Mouse (Mus musculus) kidney, postnatal 0 days (tissue): ENCODE results near the gene Madd. TPM values are rescaled to one million over a fixed set of nuclear protein-coding genes. Genes with fewer than 3 reads are reported as not detected.

Experiments
- ATAC-seq: fragments of 200-750 bp; cut with Nextera tagmentation; replicated peaks from 2 replicates; pipeline ENCODE4 v1.8.0; 2017; ENCODE audit warnings: low read depth, moderate number of reproducible peaks, moderate TSS enrichment, moderate library complexity; ENCODE audit not compliant: low FRiP score
- DNase-seq: peaks from one replicate; pipeline ENCODE4 v3.0.0-alpha.2; 2016; ENCODE audit warnings: low spot score
- H3K27ac ChIP-seq: fragments of 300-500 bp; sonication (generic); 2 replicates; pipeline ENCODE4 v1.5.1; 2014; ENCODE audit warnings: mild to moderate bottlenecking
- H3K27me3 ChIP-seq: fragments of 300-500 bp; sonication (generic); 2 replicates; pipeline ENCODE4 v1.6.1; 2014; ENCODE audit warnings: low read length, mixed read lengths; ENCODE audit not compliant: insufficient read depth
- H3K36me3 ChIP-seq: fragments of 300-500 bp; sonication (generic); 2 replicates; pipeline ENCODE4 v1.6.1; 2014; ENCODE audit warnings: low read length, mixed read lengths; ENCODE audit not compliant: insufficient read depth
- H3K4me1 ChIP-seq: fragments of 300-500 bp; sonication (generic); replicated peaks from 2 replicates; pipeline ENCODE4 v1.6.1; 2014; ENCODE audit warnings: antibody characterized with exemption, low read length, mixed read lengths; ENCODE audit not compliant: insufficient read depth
- H3K4me2 ChIP-seq: fragments of 300-500 bp; sonication (generic); 2 replicates; pipeline ENCODE4 v1.6.1; 2014; ENCODE audit warnings: mild to moderate bottlenecking, low read length, moderate library complexity, mixed read lengths
- H3K4me3 ChIP-seq: fragments of 300-500 bp; sonication (generic); replicated peaks from 2 replicates; pipeline ENCODE4 v1.5.1; 2014; ENCODE audit warnings: low read depth, low read length
- H3K9ac ChIP-seq: fragments of 300-500 bp; sonication (generic); 2 replicates; pipeline ENCODE4 v1.6.1; 2014; ENCODE audit warnings: low read depth, low read length
- H3K9me3 ChIP-seq: fragments of 300-500 bp; sonication (generic); replicated peaks from 2 replicates; pipeline ENCODE4 v1.6.1; 2016; ENCODE audit warnings: low read length, inconsistent platforms, mixed read lengths
- CTCF ChIP-seq: IDR thresholded peaks from 2 replicates; pipeline ENCODE4 v1.5.1; 2016; ENCODE audit warnings: antibody characterized with exemption, low read depth, mild to moderate bottlenecking, moderate library complexity
- WGBS: fragments of 180-500 bp; shearing (Covaris S2); extraction: QIAGEN DNeasy Blood & Tissue Kit; methylation state at CpG from one replicate; pipeline ENCODE4 v1.1.7; 2014; 5-methylcytosine and 5-hydroxymethylcytosine counted together
- polyA plus RNA-seq: library from polyadenylated mRNA; unstranded; fragments of >200 nt; fragmentation: Nextera tagmentation; extraction: Ambion mirVana; gene quantifications from 2 replicates; pipeline ENCODE4 v1.2.1, GENCODE M21; 2015

Gene Madd
- polyA plus RNA-seq, 1 experiment from 2014 or later: 4.2 TPM

DNA sequence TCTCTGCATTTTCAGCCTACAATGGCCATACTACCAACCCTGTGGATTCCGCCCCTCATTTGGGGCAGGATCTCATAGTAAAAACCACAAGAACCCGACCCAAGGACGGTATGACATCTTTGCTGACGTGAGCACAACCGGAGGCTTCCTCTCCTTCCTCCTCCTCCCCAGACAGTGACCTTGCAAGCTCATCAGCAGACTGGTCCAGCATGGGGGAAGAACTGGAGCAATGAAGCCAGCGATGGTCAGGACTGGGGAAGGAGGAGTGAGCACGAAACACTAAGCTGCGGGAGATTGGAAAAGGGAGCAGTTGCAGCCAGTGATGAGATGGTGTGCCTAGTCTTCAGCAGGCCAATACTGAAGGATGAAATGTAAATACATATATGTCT lies 1.6 kb downstream of the Madd start:
- 10% methylated on average over 8 of the region's 8 CpGs for WGBS
- no peak for ATAC-seq
- TF ChIP-seq CTCF: no peak

DNA sequence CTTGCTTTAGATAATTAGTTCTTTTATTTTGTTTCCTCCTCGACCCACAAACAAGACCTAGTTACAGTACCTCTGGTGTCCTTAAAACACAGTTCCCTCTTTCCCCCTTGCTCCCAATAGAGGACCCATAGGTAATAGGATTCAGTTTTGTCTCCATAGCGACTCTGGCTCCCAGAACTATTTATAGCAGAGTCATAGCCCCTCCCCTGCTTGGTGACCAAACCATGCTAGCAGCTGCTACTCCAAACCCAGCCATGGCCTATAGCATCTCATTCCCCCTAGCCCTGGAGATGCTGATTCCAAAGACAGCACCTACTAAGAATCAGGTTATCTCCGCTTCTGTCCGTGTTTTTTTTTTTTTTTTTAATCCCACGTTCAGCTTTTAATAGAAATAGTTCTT lies 2.9 kb downstream of the Madd start:
- H3K4me2 ChIP-seq: no peak overlapping the region
- H3K27me3 ChIP-seq: no peaks in the 10 kb centered on the region
- peaks cover 4% of the 10 kb centered on the region; the same call in 1 of the 2 replicates for H3K4me1 ChIP-seq
- H3K4me3 ChIP-seq: no peak overlapping the region
- ATAC-seq (no peak), DNase-seq (no peak)
- H3K9ac ChIP-seq: no peak overlapping the region
- no peaks in the 10 kb centered on the region for H3K36me3 ChIP-seq
- H3K9me3 ChIP-seq: no peaks in the 10 kb centered on the region
- no peak for TF ChIP-seq CTCF
- H3K27ac ChIP-seq: no peak overlapping the region
- WGBS: 79% methylated on average over 5 of the region's 5 CpGs

More for the DNA sequence above, 1.6 kb downstream of the Madd start:
- H3K27ac ChIP-seq: no peak overlapping the region
- DNase-seq: no peak
- no peaks in the 10 kb centered on the region for H3K27me3 ChIP-seq
- peak overlapping the region; percentile 81 for H3K4me3 ChIP-seq
- peak overlapping the region; percentile 95 for H3K4me2 ChIP-seq
- H3K4me1 ChIP-seq: peaks cover 4% of the 10 kb centered on the region; the same call in 1 of the 2 replicates
- H3K9me3 ChIP-seq: no peaks in the 10 kb centered on the region
- no peaks in the 10 kb centered on the region for H3K36me3 ChIP-seq
- H3K9ac ChIP-seq: peak overlapping the region; percentile 68

DNA sequence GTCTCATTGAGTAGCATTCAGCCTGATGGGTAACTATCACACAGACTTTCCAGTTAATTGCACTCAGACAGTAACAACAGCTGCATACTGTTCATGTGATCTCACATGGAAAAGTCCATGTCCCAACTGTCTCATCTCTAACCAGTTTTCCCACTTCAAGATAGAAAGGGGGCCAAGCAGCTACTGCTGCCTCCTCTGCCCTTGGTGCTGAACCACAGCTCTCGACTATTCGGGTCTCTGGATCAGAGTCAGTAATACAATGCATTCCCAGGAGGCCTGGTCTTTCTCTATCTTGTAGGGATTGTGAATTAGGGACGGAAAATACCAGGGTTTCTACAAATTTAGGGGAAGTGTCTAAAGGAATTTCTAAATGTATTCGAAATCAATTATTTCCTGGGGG lies 3.8 kb downstream of the Madd start:
- no peak overlapping the region for H3K4me3 ChIP-seq
- H3K9me3 ChIP-seq: no peaks in the 10 kb centered on the region
- peak; percentile 33 for DNase-seq
- H3K4me2 ChIP-seq: no peak overlapping the region
- no peak for ATAC-seq
- H3K9ac ChIP-seq: no peak overlapping the region
- no peaks in the 10 kb centered on the region for H3K36me3 ChIP-seq
- no peak for TF ChIP-seq CTCF
- H3K4me1 ChIP-seq: peaks cover 4% of the 10 kb centered on the region; the same call in 1 of the 2 replicates
- no peak overlapping the region for H3K27ac ChIP-seq
- H3K27me3 ChIP-seq: no peaks in the 10 kb centered on the region
- WGBS: 42% methylated on average over 4 of the region's 4 CpGs

DNA sequence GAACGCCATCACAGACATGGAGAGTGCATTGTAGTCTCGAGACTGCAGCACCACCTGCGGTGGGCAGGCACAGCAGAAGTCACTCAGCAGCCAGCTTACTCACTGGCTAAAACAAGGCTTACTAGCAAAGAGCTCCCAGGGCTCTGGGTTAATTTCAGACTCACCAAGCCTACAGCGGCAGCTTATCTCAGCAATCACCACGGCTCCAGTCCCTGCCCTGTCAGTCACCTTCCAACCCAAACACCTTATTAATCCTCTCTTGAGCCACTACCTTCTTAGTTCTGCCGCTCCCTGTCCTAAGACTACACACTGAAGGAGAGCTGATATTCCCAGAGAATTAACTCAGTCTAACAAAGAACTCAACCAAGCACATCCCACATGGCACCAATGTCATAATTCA lies 7.4 kb downstream of the Madd start:
- Histone ChIP-seq H3K36me3 (no peaks in the 10 kb centered on the region), H3K4me1 (no peaks in the 10 kb centered on the region), H3K4me2 (no peak overlapping the region), H3K9me3 (no peaks in the 10 kb centered on the region), H3K27ac (no peak overlapping the region), H3K27me3 (no peaks in the 10 kb centered on the region), H3K4me3 (no peak overlapping the region), H3K9ac (no peak overlapping the region)
- no peak for ATAC-seq
- TF ChIP-seq CTCF: no peak
- no peak for DNase-seq
- 82% methylated on average over 6 of the region's 6 CpGs for WGBS

DNA sequence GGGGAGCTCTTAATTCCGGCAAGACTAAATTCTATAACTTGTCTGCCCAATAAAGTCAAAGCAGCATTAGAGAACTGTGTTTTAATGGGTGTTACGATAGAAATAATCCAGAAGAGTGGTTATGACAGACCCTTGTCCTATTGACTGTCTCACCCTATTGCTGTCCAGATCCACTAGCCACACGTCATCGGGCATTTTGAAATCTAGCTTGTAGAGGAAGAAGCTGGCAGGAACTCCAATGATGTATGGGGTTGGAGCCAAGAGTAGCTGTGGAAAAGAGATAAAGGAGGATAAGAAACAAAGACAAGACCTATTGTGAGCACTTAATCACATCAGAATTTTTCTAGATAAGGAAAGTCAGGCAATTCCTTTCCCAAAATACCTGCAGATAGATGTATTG lies 8.1 kb downstream of the Madd start:
- no peaks in the 10 kb centered on the region for H3K4me1 ChIP-seq
- H3K4me2 ChIP-seq: no peak overlapping the region
- no peak overlapping the region for H3K27ac ChIP-seq
- no peak overlapping the region for H3K4me3 ChIP-seq
- DNase-seq (no peak), ATAC-seq (no peak)
- no peaks in the 10 kb centered on the region for H3K9me3 ChIP-seq
- TF ChIP-seq CTCF: no peak
- WGBS: 91% methylated on average over 4 of the region's 4 CpGs
- H3K27me3 ChIP-seq: no peaks in the 10 kb centered on the region
- H3K36me3 ChIP-seq: no peaks in the 10 kb centered on the region
- H3K9ac ChIP-seq: no peak overlapping the region

DNA sequence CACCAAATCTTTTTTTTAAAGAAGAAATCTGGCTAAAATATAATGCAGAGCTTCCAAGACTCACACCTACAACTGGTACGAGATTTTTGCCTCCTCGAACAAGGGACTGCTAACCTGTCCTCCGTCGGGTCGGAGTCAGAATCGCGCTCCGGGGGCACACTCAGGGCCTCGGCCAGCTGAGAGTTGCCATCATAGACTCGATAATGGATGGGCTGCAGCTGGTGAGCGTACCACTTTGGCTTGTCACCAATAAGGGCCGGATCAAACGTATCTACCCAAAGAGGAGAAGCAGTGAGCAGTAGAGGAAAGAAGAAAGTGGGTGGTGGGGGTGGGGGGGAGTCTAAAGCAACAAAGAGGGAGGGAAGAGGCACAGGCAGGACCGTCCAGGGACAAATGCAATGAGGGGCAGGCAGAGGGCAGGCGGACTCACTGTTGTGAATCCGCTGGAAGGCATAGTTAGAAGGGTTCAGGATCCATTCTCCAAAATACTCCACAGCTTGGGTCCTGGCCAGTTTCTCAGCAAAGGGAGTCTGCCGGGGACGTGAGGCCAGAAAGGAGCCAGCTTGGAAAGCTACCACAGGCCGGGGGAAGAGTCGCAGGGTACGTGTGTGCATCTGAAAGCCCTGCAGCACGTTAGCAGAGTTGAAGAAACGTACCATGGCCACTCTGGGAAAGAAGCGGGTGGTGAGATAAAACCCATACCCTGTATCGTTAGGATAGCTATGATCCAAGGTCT lies 13.9 kb downstream of the Madd start:
- H3K27ac ChIP-seq: no peak overlapping the region
- ATAC-seq (no peak), DNase-seq (no peak)
- H3K9ac ChIP-seq: no peak overlapping the region
- H3K4me2 ChIP-seq: no peak overlapping the region
- no peak overlapping the region for H3K4me3 ChIP-seq
- H3K27me3 ChIP-seq: no peaks in the 10 kb centered on the region
- peaks cover 14% of the 10 kb centered on the region; the same call in 1 of the 2 replicates for H3K36me3 ChIP-seq
- no peaks in the 10 kb centered on the region for H3K4me1 ChIP-seq
- WGBS: 85% methylated on average over 25 of the region's 25 CpGs
- no peaks in the 10 kb centered on the region for H3K9me3 ChIP-seq
- TF ChIP-seq CTCF: no peak

DNA sequence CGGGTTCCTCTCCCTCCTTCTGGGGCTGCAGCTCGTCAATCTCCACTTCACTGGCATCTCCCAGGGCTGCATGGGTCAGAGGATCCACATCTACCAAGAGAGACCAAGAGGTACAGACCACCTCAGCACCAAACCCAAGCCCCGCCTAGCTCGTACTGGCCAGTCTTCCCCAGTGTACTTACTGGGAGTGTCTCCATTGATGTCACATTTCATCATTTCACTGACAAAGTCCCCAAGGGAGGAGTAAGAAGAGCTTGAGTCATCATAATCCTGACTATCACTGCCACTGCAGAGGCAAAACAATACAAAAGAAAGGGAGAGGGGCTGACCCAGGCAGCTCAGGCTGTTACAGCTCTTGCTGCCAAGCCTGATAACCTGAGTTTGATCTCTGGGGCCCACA lies 16.0 kb downstream of the Madd start:
- no peak for TF ChIP-seq CTCF
- H3K36me3 ChIP-seq: peaks cover 16% of the 10 kb centered on the region; the same call in 1 of the 2 replicates
- no peak overlapping the region for H3K9ac ChIP-seq
- H3K4me1 ChIP-seq: no peaks in the 10 kb centered on the region
- no peak overlapping the region for H3K4me2 ChIP-seq
- ATAC-seq: no peak
- 68% methylated on average over 4 of the region's 4 CpGs for WGBS
- no peak overlapping the region for H3K27ac ChIP-seq
- no peaks in the 10 kb centered on the region for H3K9me3 ChIP-seq
- no peaks in the 10 kb centered on the region for H3K27me3 ChIP-seq
- no peak for DNase-seq
- no peak overlapping the region for H3K4me3 ChIP-seq
